Mouse (Mus musculus) limb, embryonic 13.5 days (tissue): Measurements from ENCODE around the gene Trak2. TPM values are rescaled to one million over a fixed set of nuclear protein-coding genes. Genes with fewer than 3 reads are reported as not detected.
"Not testable (repeated sequence)": the region's sequence is repeated elsewhere in the genome, so short reads cannot be mapped to it uniquely, and the experiment has no call there.

Experiments used
- ATAC-seq: fragments of 200-750 bp; cut with Nextera tagmentation; 2 replicates; pipeline ENCODE4 v1.8.0; 2017; ENCODE audit warnings: low read depth, moderate number of reproducible peaks, moderate TSS enrichment; ENCODE audit not compliant: low FRiP score
- H3K27ac ChIP-seq: fragments of 300-500 bp; sonication (generic); 2 replicates; pipeline ENCODE4 v1.5.1; 2015; ENCODE audit warnings: inconsistent platforms, mild to moderate bottlenecking, moderate library complexity
- H3K27me3 ChIP-seq: fragments of 300-500 bp; sonication (generic); 2 replicates; pipeline ENCODE4 v1.6.1; 2015; ENCODE audit warnings: mild to moderate bottlenecking, inconsistent platforms
- H3K36me3 ChIP-seq: fragments of 300-500 bp; sonication (generic); 2 replicates; pipeline ENCODE4 v1.6.1; 2015; ENCODE audit warnings: inconsistent platforms, mild to moderate bottlenecking, moderate library complexity
- H3K4me1 ChIP-seq: fragments of 300-500 bp; sonication (generic); 2 replicates; pipeline ENCODE4 v1.6.1; 2015; ENCODE audit warnings: inconsistent platforms
- H3K4me2 ChIP-seq: fragments of 300-500 bp; sonication (generic); replicated peaks from 2 replicates; pipeline ENCODE4 v1.6.1; 2015; ENCODE audit warnings: inconsistent platforms, mild to moderate bottlenecking, moderate library complexity
- H3K4me3 ChIP-seq: fragments of 300-500 bp; sonication (generic); 2 replicates; pipeline ENCODE4 v1.5.1; 2015; ENCODE audit warnings: moderate library complexity, mild to moderate bottlenecking, inconsistent platforms
- H3K9ac ChIP-seq: fragments of 300-500 bp; sonication (generic); 2 replicates; pipeline ENCODE4 v1.6.1; 2015; ENCODE audit warnings: mild to moderate bottlenecking, inconsistent platforms
- H3K9me3 ChIP-seq: fragments of 300-500 bp; sonication (generic); 2 replicates; pipeline ENCODE4 v1.6.1; 2016; ENCODE audit warnings: inconsistent platforms
- WGBS: fragments of 180-500 bp; shearing (Covaris S2); methylation state at CpG from one replicate; pipeline ENCODE4 v1.1.7; 2015; 5-methylcytosine and 5-hydroxymethylcytosine counted together
- polyA plus RNA-seq: library from polyadenylated mRNA; unstranded; fragments of >200 nt; fragmentation: Nextera tagmentation; extraction: Ambion mirVana; gene quantifications from 2 replicates; pipeline ENCODE4 v1.2.1, GENCODE M21; 2015

Trak2 gene
- polyA plus RNA-seq, 1 experiment from 2014 or later = 11.2 TPM

GRCm38 (mm10) chr1:58859738-58860365 lies 113.4 kb downstream of the Trak2 start:
- not testable (repeated sequence) for H3K27ac ChIP-seq, H3K4me3 ChIP-seq, H3K4me1 ChIP-seq, ATAC-seq, H3K9ac ChIP-seq, H3K27me3 ChIP-seq, H3K4me2 ChIP-seq, H3K36me3 ChIP-seq, H3K9me3 ChIP-seq
- 60% methylated on average over 13 of the region's 13 CpGs for WGBS

DNA sequence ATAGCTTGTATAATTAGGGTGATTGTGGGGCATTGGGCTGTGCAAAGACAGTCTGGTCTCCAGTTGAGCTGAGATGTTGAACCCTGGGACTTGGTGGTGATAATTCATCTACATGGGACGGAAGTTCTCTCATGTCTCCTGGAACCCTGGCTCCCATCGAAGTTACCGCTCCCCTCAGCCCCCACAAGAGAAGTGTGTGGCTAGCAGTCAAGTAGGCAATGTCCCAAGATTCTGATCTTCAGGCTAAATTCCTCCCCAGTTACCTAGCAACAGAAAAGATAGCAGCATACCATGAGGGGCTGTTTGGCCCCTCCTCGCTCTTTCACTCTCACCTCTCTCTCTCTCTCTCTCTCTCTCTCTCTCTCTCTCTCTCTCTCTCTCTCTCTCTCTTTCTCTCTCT lies 114.1 kb downstream of the Trak2 start:
- not testable (repeated sequence) for H3K4me3 ChIP-seq, H3K9me3 ChIP-seq, H3K27me3 ChIP-seq, H3K4me1 ChIP-seq, H3K9ac ChIP-seq, H3K4me2 ChIP-seq, H3K27ac ChIP-seq, ATAC-seq, H3K36me3 ChIP-seq
- WGBS = 79% methylated on average over 4 of the region's 4 CpGs

DNA sequence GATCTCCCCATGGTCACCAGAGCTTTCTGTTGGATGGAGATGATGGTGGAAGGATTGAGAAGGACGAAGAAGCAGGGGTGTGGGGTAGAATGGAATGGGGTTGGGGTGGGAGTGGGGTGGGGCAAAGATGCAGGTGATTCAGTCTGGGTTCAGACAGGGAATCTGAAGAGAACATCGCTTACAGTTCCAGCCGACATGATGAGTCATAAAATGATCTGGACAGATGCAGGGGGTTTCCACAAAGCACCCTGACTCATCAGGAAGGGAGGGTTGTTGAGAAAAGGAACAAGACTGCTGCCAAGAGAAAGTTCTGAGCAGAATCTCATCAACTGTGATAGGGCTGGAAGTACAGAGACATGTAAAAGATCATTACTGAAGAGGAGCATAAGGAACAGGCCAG lies 116.4 kb downstream of the Trak2 start:
- H3K4me3 ChIP-seq, H3K27me3 ChIP-seq, H3K9me3 ChIP-seq, H3K27ac ChIP-seq, H3K9ac ChIP-seq, H3K36me3 ChIP-seq, H3K4me1 ChIP-seq, H3K4me2 ChIP-seq, ATAC-seq: not testable (repeated sequence)
- 88% methylated on average over 3 of the region's 3 CpGs for WGBS

Other genes starting within 250 kb of the Trak2 start
- 28.1 and 28.7 TPM in 2 replicates for gene Casp8, start 178.1 kb downstream of the Trak2 start, polyA plus RNA-seq
- 27.3 and 29.0 TPM in 2 replicates for gene Stradb, start 92 bp upstream of the Trak2 start, polyA plus RNA-seq
- not detected in 2 replicates for gene C2cd6, start 121.5 kb upstream of the Trak2 start, polyA plus RNA-seq
- gene Tmem237, start 147.0 kb upstream of the Trak2 start, polyA plus RNA-seq = 32.8 and 35.0 TPM in 2 replicates
- 0.06 and 0.20 TPM in 2 replicates for gene Mpp4, start 190.0 kb upstream of the Trak2 start, polyA plus RNA-seq